Mouse (Mus musculus) kidney, postnatal 4 days (tissue): Measurements from ENCODE around the gene Gm7544.
A peak's percentile ranks its signal among the peaks of the same experiment; 100 is the strongest.
"Not testable (repeated sequence)": the region's sequence is repeated elsewhere in the genome, so short reads cannot be mapped to it uniquely, and the experiment has no call there.

Experiments
- DNase-seq, 2 experiments: peaks; one replicate each; pipeline ENCODE4 v3.0.0; 2021; ENCODE audit warnings: mixed read lengths in 2 of 2

Gm7544 gene

GRCm38 (mm10) chr1:82955913-82956312 is at the start of gene Gm7544:
Gene Gm7544, minus strand, starts transcription at chr1:82956013.
- not testable (repeated sequence) for DNase-seq

DNA sequence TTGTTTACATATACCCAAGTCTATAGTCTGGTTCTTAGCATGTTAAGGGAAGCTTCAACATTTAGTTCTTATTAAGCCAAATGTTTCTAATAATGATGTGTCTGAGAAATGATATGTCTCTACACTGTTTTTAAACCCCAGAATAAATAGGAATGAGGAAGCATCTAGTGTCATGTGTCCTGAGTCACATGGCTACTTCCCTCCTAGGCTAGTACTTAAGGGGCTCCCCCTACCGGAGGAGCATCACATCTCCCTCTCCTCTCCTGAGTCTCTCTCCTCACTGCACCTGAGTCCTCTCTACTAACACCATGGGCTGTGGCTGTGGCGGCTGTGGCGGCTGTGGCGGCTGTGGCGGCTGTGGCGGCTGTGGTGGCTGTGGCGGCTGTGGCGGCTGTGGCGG is 44.5 kb upstream of the Gm7544 start, which contains the start of gene Gm47959:
Gene Gm47959, plus strand, starts transcription at position 243 of the 400 bp plus-strand sequence.
- not testable (repeated sequence) for DNase-seq

DNA sequence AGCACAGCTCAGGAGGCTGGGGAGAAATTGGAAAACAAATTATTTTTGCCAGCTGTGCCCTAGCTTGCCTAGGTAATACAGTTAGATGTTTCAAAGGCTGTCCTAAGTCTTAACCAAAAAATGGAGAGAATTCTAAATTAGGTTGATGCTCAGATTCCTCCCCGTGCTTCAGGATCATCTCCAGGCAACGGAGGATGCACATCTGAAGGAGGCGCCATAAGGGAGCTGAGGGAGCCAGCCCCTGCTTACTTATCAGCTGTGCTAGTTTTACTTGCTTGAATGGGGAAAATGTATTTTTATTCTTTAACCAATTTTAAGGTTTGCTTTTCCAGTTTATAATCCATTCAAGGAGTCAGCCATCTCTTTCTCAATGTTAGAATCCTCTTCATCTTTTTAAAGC is 38.1 kb upstream of the Gm7544 start:
- no peak for DNase-seq

DNA sequence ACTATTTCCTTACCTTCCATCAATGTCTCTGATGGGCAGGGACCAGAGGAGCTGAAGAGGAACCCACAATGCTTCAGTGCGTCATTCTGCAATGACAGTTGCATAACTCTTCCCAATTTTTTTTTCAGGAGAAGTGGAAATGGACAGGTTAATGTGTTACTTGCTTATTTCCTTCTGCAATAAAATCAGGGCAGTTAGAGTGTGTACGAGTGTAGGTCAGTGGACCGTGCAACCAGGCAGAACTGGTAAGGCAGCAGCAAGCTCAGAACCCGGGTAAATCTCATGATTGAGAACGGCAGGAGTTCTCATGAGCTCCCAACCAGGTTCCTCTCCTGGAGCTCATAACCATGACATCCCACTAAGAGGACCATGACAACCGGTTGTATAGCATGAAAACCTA is 36.3 kb upstream of the Gm7544 start:
- peak; percentile 10 to 37 for DNase-seq

DNA sequence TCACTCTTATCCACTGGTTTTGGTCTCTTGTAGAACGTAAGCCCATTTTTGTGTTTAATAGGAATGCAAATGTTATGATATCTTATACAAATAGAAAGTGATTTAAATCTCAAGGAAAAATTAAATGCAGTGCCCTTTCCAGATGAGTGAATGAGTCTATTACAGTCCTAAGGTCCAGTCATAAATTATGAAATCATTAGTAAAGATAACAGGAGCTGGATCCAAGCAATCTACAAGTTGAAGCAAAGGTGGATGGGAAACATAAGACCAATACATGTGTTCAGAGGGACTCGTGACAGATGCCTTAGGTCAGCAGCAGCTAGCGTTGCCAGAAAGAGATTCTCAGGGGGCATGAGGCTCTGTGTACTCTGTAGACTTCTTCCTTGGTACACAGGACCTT is 35.8 kb upstream of the Gm7544 start:
- no peak for DNase-seq

DNA sequence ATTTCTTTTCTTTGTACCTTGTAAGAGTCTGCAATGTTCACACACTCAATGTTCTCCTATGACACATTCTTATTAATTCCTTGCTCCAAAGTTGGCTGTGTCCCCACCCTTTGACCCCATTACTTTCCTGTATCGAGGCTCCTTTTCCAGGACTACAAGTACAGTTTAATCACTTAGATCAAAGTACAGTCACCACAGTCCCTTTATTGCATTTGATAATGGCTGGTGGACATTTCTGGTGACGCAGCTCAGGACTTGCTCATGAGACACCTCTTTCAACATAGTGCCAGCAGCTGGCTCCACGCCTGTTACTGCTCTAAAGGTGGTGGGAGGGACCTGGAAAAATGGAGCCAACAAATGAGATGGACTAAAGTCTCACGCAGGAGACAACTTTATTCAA is 35.2 kb upstream of the Gm7544 start:
- DNase-seq: no peak

DNA sequence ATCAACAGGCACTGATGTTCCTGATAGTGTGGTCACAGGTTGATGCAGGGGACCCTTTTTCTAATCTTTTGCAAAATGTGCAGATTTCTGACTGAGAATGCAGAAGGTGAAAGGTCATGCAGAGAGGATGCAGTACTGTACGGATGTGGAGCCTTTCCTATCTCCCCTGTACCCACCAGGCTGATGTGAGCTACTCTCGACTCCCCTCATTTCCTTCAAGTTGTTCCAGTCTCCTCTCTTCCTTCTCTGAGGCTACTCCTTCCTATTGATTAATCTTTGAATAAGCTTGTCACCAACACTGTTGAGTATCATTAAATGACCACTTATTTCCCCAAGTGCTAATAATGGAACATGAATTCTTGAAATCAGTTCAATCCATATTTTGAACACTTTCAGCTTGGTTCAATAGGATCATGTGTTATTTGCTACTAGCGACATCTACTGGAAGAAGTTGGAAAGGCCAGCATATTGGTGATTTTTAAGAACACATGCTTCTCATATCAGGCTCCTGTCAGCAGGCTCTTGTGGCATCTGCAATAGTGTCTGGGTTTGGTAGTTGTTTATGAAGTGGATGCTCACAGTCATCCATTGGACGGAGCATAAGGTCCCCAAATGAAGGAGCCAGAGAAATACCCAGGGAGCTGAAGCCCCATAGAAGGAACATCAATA is 31.9 kb upstream of the Gm7544 start:
- DNase-seq: no peak

GRCm38 (mm10) chr1:82986738-82987137 is 30.9 kb upstream of the Gm7544 start:
- no peak for DNase-seq

DNA sequence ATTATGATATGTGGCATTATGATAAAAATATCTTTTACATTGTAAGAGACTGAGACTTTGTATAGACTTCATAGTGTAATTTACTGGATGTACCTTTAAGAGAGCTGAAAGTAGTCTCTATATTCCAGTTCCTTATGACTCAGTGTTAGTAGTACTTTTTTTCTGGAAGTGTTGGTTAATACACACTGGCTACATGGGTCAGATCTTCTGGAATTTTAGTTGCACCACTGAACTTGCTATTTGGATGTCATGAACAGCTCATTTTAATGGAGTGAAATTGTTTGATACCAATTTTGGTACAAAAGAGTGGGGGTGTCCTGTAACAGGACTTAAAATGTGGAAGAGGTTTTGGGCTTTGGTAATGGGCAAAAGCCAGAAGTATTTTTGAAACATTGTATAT is 22.0 kb upstream of the Gm7544 start:
- no peak for DNase-seq

DNA sequence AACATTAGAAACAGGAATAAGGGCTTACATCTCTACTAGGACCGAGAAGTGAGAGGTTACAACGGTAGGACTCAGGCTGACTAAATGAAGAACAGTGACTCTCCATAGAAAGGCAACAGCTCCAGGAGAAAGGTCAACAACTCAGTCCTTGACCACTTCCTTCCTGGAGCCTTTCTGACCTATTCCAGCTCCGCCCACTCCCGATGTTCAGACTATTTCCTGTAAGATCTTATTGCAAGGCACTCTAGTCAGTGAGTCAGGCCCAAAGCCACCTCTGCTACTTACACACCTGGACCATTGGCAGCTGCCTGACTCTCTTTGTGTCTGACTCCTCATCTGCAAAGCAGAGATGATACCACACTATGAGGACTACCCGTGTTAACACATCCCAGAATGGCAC is 19.9 kb upstream of the Gm7544 start:
- DNase-seq: no peak

DNA sequence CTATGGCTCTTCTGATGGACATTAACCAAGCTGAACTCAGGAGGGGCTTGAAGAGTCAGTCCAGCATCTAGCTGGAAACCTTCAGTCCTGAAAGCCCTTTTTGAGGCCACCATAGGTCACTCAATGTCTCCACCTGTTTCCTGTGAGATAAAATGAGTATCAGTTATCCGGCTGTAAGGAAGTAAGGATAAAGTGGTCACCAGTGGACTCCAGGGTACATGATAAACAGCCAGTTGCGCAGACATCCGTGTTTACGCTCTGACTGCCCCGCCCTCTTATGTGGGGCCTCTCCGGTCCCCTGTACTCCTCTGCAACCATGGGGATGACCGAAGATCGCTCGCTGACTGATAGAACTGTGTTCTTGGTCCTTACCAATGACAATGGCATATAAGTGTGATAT is 18.5 kb upstream of the Gm7544 start:
- DNase-seq: peak in 1 of 2 experiments; percentile 22

DNA sequence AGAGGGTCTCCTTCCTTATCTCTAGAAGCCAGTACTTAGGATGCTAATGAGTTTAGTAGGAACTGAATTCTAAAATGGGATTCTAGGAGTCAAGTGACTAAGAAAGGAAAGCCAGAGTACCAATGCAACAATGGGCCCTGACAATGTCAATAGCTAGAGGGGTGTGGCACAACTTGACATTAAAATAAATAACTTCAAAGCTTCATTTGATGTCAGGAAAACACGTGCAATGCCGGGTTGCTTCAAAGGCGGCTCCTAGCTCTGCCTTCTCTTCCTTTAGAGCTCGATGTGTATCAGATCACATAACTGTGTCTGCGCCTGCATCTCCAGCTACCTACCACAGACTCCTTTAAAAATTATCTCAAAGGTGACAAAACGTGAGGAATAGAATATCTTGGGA is 18.1 kb upstream of the Gm7544 start:
- DNase-seq: no peak

GRCm38 (mm10) chr1:82973244-82973643 is 17.4 kb upstream of the Gm7544 start:
- no peak for DNase-seq

DNA sequence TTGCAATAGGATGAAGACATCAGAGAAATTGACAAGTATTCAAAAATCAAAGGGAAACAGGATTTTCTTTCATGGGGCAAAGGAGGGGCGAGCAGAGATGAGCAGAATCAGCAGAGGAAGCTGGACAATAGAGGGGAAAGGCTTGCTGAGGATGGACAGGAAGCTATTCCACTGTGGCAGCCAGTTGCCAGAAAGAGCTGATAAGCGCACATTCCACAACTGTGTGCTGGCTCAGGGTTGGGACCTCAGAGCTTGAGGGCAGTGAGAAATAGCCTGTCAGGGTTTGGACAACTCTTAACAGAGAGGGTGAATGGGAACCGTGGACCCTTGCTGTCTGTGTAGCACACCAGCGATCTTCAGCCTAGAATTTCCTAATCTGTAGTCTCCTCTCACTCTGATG is 16.2 kb upstream of the Gm7544 start:
- peak; percentile 11 to 43 for DNase-seq

GRCm38 (mm10) chr1:82966413-82966812 is 10.6 kb upstream of the Gm7544 start:
- no peak for DNase-seq

- DNase-seq: peak in 1 of 2 experiments; percentile 17
These were observed 4.1 kb upstream of the Gm7544 start, which contains the start of gene Gm47955 for GRCm38 (mm10) chr1:82959870-82960385. Gene Gm47955, plus strand, starts transcription at chr1:82960286.

GRCm38 (mm10) chr1:82948601-82949000 is 7.2 kb downstream of the Gm7544 start:
- no peak for DNase-seq

- not testable (repeated sequence) for DNase-seq
These were observed 9.8 kb downstream of the Gm7544 start for GRCm38 (mm10) chr1:82946029-82946428.

GRCm38 (mm10) chr1:82943295-82943694 is 12.5 kb downstream of the Gm7544 start, which contains the start of gene A030003K21Rik:
Gene A030003K21Rik, minus strand, starts transcription at chr1:82943388.
- DNase-seq: not testable (repeated sequence)

DNA sequence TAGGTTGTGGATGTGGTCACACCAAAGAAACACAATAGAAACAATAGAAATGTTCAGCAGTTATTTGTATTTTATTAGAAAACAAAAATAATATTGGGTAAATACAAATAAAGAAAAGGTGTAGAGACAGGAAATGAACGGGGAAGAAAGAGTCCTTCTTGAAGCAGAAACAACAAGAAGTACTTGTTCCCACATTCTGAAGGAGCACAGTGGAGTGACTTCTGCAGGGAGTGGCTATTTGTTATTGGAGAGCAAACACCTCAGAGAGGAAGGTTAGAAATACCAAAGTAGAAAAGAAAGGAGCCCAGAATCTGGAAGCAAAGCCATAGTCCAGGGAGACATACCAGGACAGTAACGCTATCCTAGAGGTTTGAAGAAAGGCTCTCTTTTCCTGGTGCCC is 13.3 kb downstream of the Gm7544 start:
- not testable (repeated sequence) for DNase-seq

DNA sequence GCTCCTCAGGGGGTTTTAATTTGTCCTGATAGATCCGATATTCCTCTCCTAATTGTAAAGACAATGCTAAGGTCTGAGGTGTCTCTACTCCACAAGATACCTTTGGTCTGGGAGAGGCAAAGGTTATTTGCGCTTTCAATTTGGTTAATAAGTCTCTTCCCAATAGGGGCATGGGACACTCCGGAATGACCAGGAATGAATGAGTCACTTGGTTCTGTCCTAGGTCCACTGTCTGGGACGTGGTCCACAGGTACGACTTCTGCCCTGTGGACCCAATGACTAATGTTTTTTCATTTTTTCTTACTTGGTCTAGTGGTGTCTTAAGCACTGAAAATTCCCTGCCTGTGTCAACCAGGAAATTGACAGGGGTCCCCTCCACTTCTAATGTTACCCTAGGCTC is 17.1 kb downstream of the Gm7544 start:
- DNase-seq: no peak

- DNase-seq: not testable (repeated sequence)
These were observed 24.5 kb downstream of the Gm7544 start, which contains the start of gene Gm6217 for GRCm38 (mm10) chr1:82931326-82931725. Gene Gm6217, minus strand, starts transcription at chr1:82931399.

- DNase-seq: not testable (repeated sequence)
These were observed 25.3 kb downstream of the Gm7544 start for GRCm38 (mm10) chr1:82930558-82930957.

DNA sequence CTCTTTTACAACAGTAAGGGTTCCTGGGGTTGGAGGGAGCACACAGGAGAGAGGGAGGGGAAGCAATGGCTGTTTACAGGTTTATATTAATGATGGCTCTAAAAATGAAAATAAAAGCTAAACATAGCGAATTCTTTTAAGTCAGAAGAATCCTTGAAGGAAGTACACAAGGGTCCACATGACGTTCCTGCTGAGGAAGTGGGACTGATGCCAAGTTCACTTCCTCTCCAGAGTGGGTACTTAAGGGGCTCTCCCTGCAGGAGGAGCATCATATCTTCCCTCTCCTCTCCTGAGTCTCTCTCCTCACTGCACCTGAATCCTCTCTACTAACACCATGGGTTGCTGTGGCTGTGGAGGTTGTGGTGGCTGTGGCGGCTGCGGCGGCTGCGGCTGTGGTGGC is 31.2 kb downstream of the Gm7544 start, which contains the start of gene A030014E15Rik:
Gene A030014E15Rik, plus strand, starts transcription at position 268 of the 400 bp plus-strand sequence.
- no peak for DNase-seq
